Mouse (Mus musculus) layer of hippocampus, postnatal 36 days (tissue): Measurements from ENCODE around the gene Xiap. TPM values are rescaled to one million over a fixed set of nuclear protein-coding genes. Genes with fewer than 3 reads are reported as not detected.
A peak's percentile ranks its signal among the peaks of the same experiment; 100 is the strongest.

ENCODE experiments used
- DNase-seq, 2 experiments: peaks; one replicate each; pipeline ENCODE4 v3.0.0; 2022
- total RNA-seq, 2 experiments: library from RNA; stranded (reverse); gene quantifications; 2 replicates each; pipeline ENCODE4 v1.2.3; 2021

Xiap gene
- total RNA-seq, 2 experiments from 2014 or later = 50.6 to 50.9 TPM

GRCm38 (mm10) chrX:42087731-42088130 lies 28.3 kb downstream of the Xiap start:
- no peak for DNase-seq

- DNase-seq = no peak
These were observed 28.7 kb downstream of the Xiap start for GRCm38 (mm10) chrX:42088136-42088535.

- DNase-seq = no peak
These were observed 47.7 kb downstream of the Xiap start for GRCm38 (mm10) chrX:42107137-42107536.

GRCm38 (mm10) chrX:42110585-42110984 lies 51.1 kb downstream of the Xiap start:
- no peak for DNase-seq

- no peak for DNase-seq
These were observed 60.1 kb downstream of the Xiap start for GRCm38 (mm10) chrX:42119442-42120048.

GRCm38 (mm10) chrX:42124963-42125697 lies 65.7 kb downstream of the Xiap start:
- DNase-seq = no peak

- DNase-seq = no peak
These were observed 80.4 kb downstream of the Xiap start for GRCm38 (mm10) chrX:42139882-42140281.

- no peak for DNase-seq
These were observed 83.1 kb downstream of the Xiap start for GRCm38 (mm10) chrX:42142620-42143019.

GRCm38 (mm10) chrX:42143991-42144390 lies 84.5 kb downstream of the Xiap start:
- no peak for DNase-seq

- DNase-seq = no peak
These were observed 88.6 kb downstream of the Xiap start for GRCm38 (mm10) chrX:42148016-42148451.

- peak; percentile 83 to 84 for DNase-seq
These were observed 89.5 kb downstream of the Xiap start, which contains the start of gene Stag2 for GRCm38 (mm10) chrX:42148788-42149556. Gene Stag2, plus strand, starts transcription at chrX:42149317.

- DNase-seq = peak; percentile 25 to 36
These were observed 90.3 kb downstream of the Xiap start for GRCm38 (mm10) chrX:42149557-42150345.

- DNase-seq = peak; percentile 66 to 71
These were observed 91.0 kb downstream of the Xiap start for GRCm38 (mm10) chrX:42150346-42151023.

GRCm38 (mm10) chrX:42151024-42151754 lies 91.7 kb downstream of the Xiap start:
- DNase-seq = no peak

- peak; percentile 63 to 69 for DNase-seq
These were observed 92.5 kb downstream of the Xiap start for GRCm38 (mm10) chrX:42151903-42152369.

- DNase-seq = no peak
These were observed 93.6 kb downstream of the Xiap start for GRCm38 (mm10) chrX:42153056-42153455.
